Mouse (Mus musculus): ENCODE measurements at regions not wholly inside any gene's neighbourhood (a gene's known extent, or its start where the extent isn't known, plus 50 kb on each side); places are given as distances from the start of the nearest gene placed in this dataset.

GRCm38 (mm10) chr12:14253336-14253735, 101.5 kb upstream of the Fam84a start:
- no peak for TF ChIP-seq CTCF (IDR thresholded peaks at IDR 0.05; ENCODE audit: insufficient read depth, low read length)
- no peak for TF ChIP-seq POLR2A (IDR thresholded peaks at IDR 0.05; ENCODE audit: borderline replicate concordance, extremely low read depth, low read depth, low read length)
